13 mouse cellular contexts compared by ENCODE assay signal in genomic region chr9:42859959-42860794, GRCm38 (mm10).
DNase-seq lines count a peak whose midpoint lies in the region; ATAC-seq lines count a peak whose summit lies in the region.
"Had no signal": no experiment of that assay in that cellular context is flagged by ENCODE, and none has a peak within 500 bp of the region (broad histone marks: within the 10 kb centered on the region; RNA-seq: fewer than 3 reads in every experiment).

No protein-coding gene starts in this region.

- peak; percentile 37 for DNase-seq in T-cell, adult 2 months (ENCODE audit: low spot score)
- DNase-seq in induced T-regulatory cell, adult 2 months (ENCODE audit: low read depth): peak; percentile 7
- peak; percentile 18 for DNase-seq in thymus, postnatal 25 days
- DNase-seq in frontal cortex, adult 2 months (ENCODE audit: extremely low spot score in 1 of 2, low spot score in 1 of 2): no peak
- no peak for DNase-seq in cerebellum, adult 11 months
- DNase-seq: adrenal gland, postnatal 14 days; cerebellum, adult 18-20 months; cerebellum, postnatal 36 days; kidney, adult 18-20 months; kidney, postnatal 10 days; lung, postnatal 14 days had no signal

- ATAC-seq in CD4-positive, CD25-positive, alpha-beta regulatory T cell, adult 4 months: peak; percentile 65
- ATAC-seq in monocyte, adult 5-6 weeks (replicated peaks; ENCODE audit: insufficient number of reproducible peaks, low FRiP score, low TSS enrichment, poor library complexity, severe bottlenecking): no peak

Comparison
In these comparisons a context has a peak if more than half of its experiments do, and no peak if none do; other contexts are left out.
1. DNase-seq: peak in T-cell, adult 2 months (single experiment), induced T-regulatory cell, adult 2 months (single experiment) and thymus, postnatal 25 days (single experiment); none in frontal cortex, adult 2 months (0 of 2) and cerebellum, adult 11 months (single experiment).